In the genomic region with DNA sequence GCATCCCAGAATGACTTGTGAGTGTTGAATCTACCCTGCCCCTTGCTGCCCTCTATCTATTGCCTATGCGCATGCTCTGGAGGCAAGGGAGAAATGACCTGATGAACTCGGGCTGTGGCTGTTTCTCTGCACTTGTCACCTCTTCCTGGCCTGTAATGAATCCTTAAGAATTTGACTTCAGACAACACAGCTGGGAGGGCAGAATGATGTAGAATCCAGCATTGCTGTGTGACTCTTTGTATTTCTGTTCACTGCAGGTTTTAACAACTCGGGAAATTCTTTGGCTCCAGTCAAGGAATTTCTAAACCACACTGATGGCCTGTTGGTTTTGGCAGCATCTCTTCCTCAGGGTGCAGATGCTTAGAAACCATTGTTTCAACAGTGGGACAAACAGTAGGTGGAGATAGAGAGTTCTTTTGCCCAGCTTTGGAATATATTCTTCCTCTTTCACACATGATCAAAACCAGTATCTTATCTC, we compare ENCODE assay signal across 8 mouse cellular contexts. TPM values are rescaled to one million over a fixed set of nuclear protein-coding genes. Genes with fewer than 3 reads are reported as not detected.
DNase-seq lines count a peak whose midpoint lies in the region; ATAC-seq and TF ChIP-seq lines count a peak whose summit lies in the region.

No protein-coding gene starts in this region.

- peaks cover 10 to 14% of the 10 kb centered on the region in 2 experiments for H3K36me3 ChIP-seq in MEL (ENCODE audit: control insufficient read depth in 1 of 2, insufficient read depth in 2 of 2, low read length in 2 of 2)
- H3K36me3 ChIP-seq in kidney, postnatal 0 days (ENCODE audit: insufficient read depth, low read length) = peaks cover 37% of the 10 kb centered on the region

- peaks cover 0 to 6% of the 10 kb centered on the region in 2 experiments; a peak in 2 of 4 replicates for H3K4me1 ChIP-seq in MEL (ENCODE audit: control insufficient read depth in 1 of 2, insufficient read depth in 2 of 2, low read length in 2 of 2)
- no peaks in the 10 kb centered on the region for H3K4me1 ChIP-seq in kidney, postnatal 0 days (replicated peaks; ENCODE audit: insufficient read depth, low read length)

- no peaks in the 10 kb centered on the region for H3K79me2 ChIP-seq in MEL (ENCODE audit: control insufficient read depth, insufficient read depth, low read length, poor library complexity)

- TF ChIP-seq RAD21 in MEL (IDR thresholded peaks at IDR 0.05; ENCODE audit: low read depth, low read length) = peak; percentile 46

- WGBS in kidney, postnatal 0 days = 34% methylated on average over 3 of the region's 3 CpGs

- intact Hi-C loops in gastrocnemius, adult 2 months (cut with DNase I) = loop anchor here (5.0 kb wide), 1 partner anchor 78 kb away; no protein-coding TSS in a partner anchor
- intact Hi-C loops in gastrocnemius, postnatal 36 days (cut with DNase I) = no loop called here

- peak; percentile 37 for DNase-seq in gastrocnemius, adult 2 months
- no peak for DNase-seq in gastrocnemius, postnatal 36 days
- DNase-seq in MEL (ENCODE audit: low read depth, low spot score) = peak; percentile 62
- peak; percentile 52 to 60 for DNase-seq in heart, adult 18-20 months
- peak; percentile 83 for DNase-seq in kidney, postnatal 0 days (ENCODE audit: low spot score)
- no peak for DNase-seq in spleen, postnatal 36 days (ENCODE audit: low spot score in 2 of 2)
- no peak for DNase-seq in ovary, postnatal 36 days (ENCODE audit: low spot score)
- no peak for DNase-seq in adrenal gland, postnatal 4 days (ENCODE audit: low spot score in 2 of 2)

- TF ChIP-seq CTCF in gastrocnemius, adult 2 months (IDR thresholded peaks at IDR 0.05) = peak; percentile 55
- TF ChIP-seq CTCF in MEL (IDR thresholded peaks at IDR 0.05 in 2 of 3, conservative IDR thresholded peaks at IDR 0.05 in 1 of 3; ENCODE audit: control insufficient read depth in 1 of 3, insufficient read depth in 1 of 3, low read depth in 2 of 3, low read length in 3 of 3, poor library complexity in 1 of 3, severe bottlenecking in 1 of 3) = peak in 2 of 3 experiments; percentile 51 to 63; a peak in 4 of 6 replicates
- TF ChIP-seq CTCF in kidney, postnatal 0 days (IDR thresholded peaks at IDR 0.05; ENCODE audit: low read depth) = peak; percentile 69

- no peaks in the 10 kb centered on the region for H3K27me3 ChIP-seq in MEL (ENCODE audit: control insufficient read depth in 1 of 2, insufficient read depth in 2 of 2, low read length in 2 of 2)
- H3K27me3 ChIP-seq in kidney, postnatal 0 days (ENCODE audit: insufficient read depth, low read length) = no peaks in the 10 kb centered on the region

- no peak overlapping the region for H3K9ac ChIP-seq in MEL (ENCODE audit: control insufficient read depth, low read depth, low read length, poor library complexity, severe bottlenecking)
- H3K9ac ChIP-seq in kidney, postnatal 0 days (ENCODE audit: low read depth, low read length) = no peak overlapping the region

- peak overlapping the region; percentile 90 for H3K27ac ChIP-seq in gastrocnemius, adult 2 months
- H3K27ac ChIP-seq in MEL (ENCODE audit: control insufficient read depth, low read depth, low read length) = no peak overlapping the region
- no peak overlapping the region for H3K27ac ChIP-seq in kidney, postnatal 0 days

- ATAC-seq in kidney, postnatal 0 days (replicated peaks; ENCODE audit: low FRiP score, low read depth) = no peak

- no peaks in the 10 kb centered on the region for H3K9me3 ChIP-seq in MEL (replicated peaks; ENCODE audit: insufficient read depth, low read length)
- H3K9me3 ChIP-seq in kidney, postnatal 0 days (replicated peaks; ENCODE audit: low read length) = no peaks in the 10 kb centered on the region

- TF ChIP-seq POLR2A in MEL (IDR thresholded peaks at IDR 0.05; ENCODE audit: control insufficient read depth in 1 of 2, insufficient read depth in 1 of 2, low read depth in 1 of 2, low read length in 2 of 2, poor library complexity in 1 of 2) = no peak

- TF ChIP-seq EP300 in MEL (IDR thresholded peaks at IDR 0.05; ENCODE audit: low read depth in 1 of 2, low read length in 2 of 2) = no peak; a peak in 1 of 4 replicates

- no peak overlapping the region for H3K4me2 ChIP-seq in kidney, postnatal 0 days (ENCODE audit: low read length)

- no peak overlapping the region for H3K4me3 ChIP-seq in gastrocnemius, adult 2 months
- H3K4me3 ChIP-seq in MEL (ENCODE audit: control insufficient read depth in 1 of 2, insufficient read depth in 1 of 2, low read depth in 2 of 2, low read length in 2 of 2) = no peak overlapping the region
- H3K4me3 ChIP-seq in kidney, postnatal 0 days (replicated peaks; ENCODE audit: low read depth, low read length) = no peak overlapping the region

TF ChIP-seq in MEL, 35 proteins besides CTCF, POLR2A, EP300 and RAD21:
- peak; percentile 70 for TF ChIP-seq SMC3 (IDR thresholded peaks at IDR 0.05; ENCODE audit: low read depth, low read length)
- no peak for TF ChIP-seq MYB (IDR thresholded peaks at IDR 0.05; ENCODE audit: low read depth, low read length)
- no peak for TF ChIP-seq POLR2AphosphoS2 (IDR thresholded peaks at IDR 0.05; ENCODE audit: low read length)
- no peak for TF ChIP-seq ZKSCAN1 (IDR thresholded peaks at IDR 0.05; ENCODE audit: low read depth, low read length)
- no peak for TF ChIP-seq TCF12 (IDR thresholded peaks at IDR 0.05; ENCODE audit: low read depth, low read length)
- peak; percentile 58; the same call in 1 of the 2 replicates for TF ChIP-seq GATA1 (IDR thresholded peaks at IDR 0.05; ENCODE audit: low read depth, low read length)
- TF ChIP-seq ZC3H11A (IDR thresholded peaks at IDR 0.05; ENCODE audit: low read depth, low read length) = peak; percentile 32; the same call in 1 of the 2 replicates
- no peak for TF ChIP-seq USF1 (IDR thresholded peaks at IDR 0.05; ENCODE audit: low read depth, low read length)
- no peak for TF ChIP-seq E2F4 (IDR thresholded peaks at IDR 0.05; ENCODE audit: borderline replicate concordance, low read depth, low read length)
- TF ChIP-seq MAFK (IDR thresholded peaks at IDR 0.05; ENCODE audit: borderline replicate concordance, low read depth, low read length) = no peak
- no peak for TF ChIP-seq KAT2A (conservative IDR thresholded peaks at IDR 0.05; ENCODE audit: low read depth, low read length)
- no peak for TF ChIP-seq ELF1 (IDR thresholded peaks at IDR 0.05; ENCODE audit: low read depth, low read length)
- no peak for TF ChIP-seq NRF1 (IDR thresholded peaks at IDR 0.05; ENCODE audit: insufficient read depth, low read depth, low read length, poor library complexity, severe bottlenecking)
- no peak for TF ChIP-seq ZNF384 (IDR thresholded peaks at IDR 0.05; ENCODE audit: low read depth, low read length)
- TF ChIP-seq BHLHE40 (IDR thresholded peaks at IDR 0.05; ENCODE audit: borderline replicate concordance, low read depth, low read length) = no peak
- no peak for TF ChIP-seq CHD1 (IDR thresholded peaks at IDR 0.05; ENCODE audit: low read depth, low read length)
- no peak for TF ChIP-seq TBP (IDR thresholded peaks at IDR 0.05; ENCODE audit: low read depth, low read length)
- no peak for TF ChIP-seq NELFE (IDR thresholded peaks at IDR 0.05; ENCODE audit: low read depth, low read length)
- TF ChIP-seq POLR2AphosphoS5 (IDR thresholded peaks at IDR 0.05; ENCODE audit: borderline replicate concordance, low read depth, low read length) = no peak

RNA-seq across cellular contexts. Expression of a gene that starts 36.3 kb away (rescaled TPM):
- total RNA-seq in gastrocnemius, adult 2 months (2021) = 10 to 100 TPM; 30.2 to 31.9 TPM
- 10 to 100 TPM; 20.8 to 23.9 TPM for total RNA-seq in gastrocnemius, postnatal 36 days (2021)
- total RNA-seq in MEL (2012; rRNA removed) = 13.5 and 14.2 TPM in 2 replicates
- 10 to 100 TPM in 1 of 2 experiments, not detected in 1; 35.1 TPM for polyA plus RNA-seq in MEL (2012; ENCODE audit: insufficient read depth in 1 of 2, insufficient read length in 2 of 2, low read depth in 1 of 2, low replicate concordance in 2 of 2, missing spikeins in 1 of 2)
- 10 to 100 TPM; 26.1 to 33.0 TPM for total RNA-seq in heart, adult 18-20 months (2021)
- polyA plus RNA-seq in kidney, postnatal 0 days (2015; fragmentation: Nextera tagmentation; extraction: Ambion mirVana) = 29.6 and 34.9 TPM in 2 replicates
- 10 to 100 TPM; 40.2 to 45.1 TPM for total RNA-seq in adrenal gland, postnatal 4 days (2021)

RNA-seq across cellular contexts. Expression of a gene that starts 36.4 kb away (rescaled TPM):
- total RNA-seq in gastrocnemius, adult 2 months (2021) = 10 to 100 TPM; 21.3 to 23.0 TPM
- 10 to 100 TPM; 14.5 to 18.3 TPM for total RNA-seq in gastrocnemius, postnatal 36 days (2021)
- 18.2 and 19.3 TPM in 2 replicates for total RNA-seq in MEL (2012; rRNA removed)
- polyA plus RNA-seq in MEL (2012; ENCODE audit: insufficient read depth in 1 of 2, insufficient read length in 2 of 2, low read depth in 1 of 2, low replicate concordance in 2 of 2, missing spikeins in 1 of 2) = 10 to 100 TPM in 1 of 2 experiments, not detected in 1; 26.5 TPM
- total RNA-seq in heart, adult 18-20 months (2021) = 10 to 100 TPM; 25.8 to 27.1 TPM
- polyA plus RNA-seq in kidney, postnatal 0 days (2015; fragmentation: Nextera tagmentation; extraction: Ambion mirVana) = 13.6 and 15.2 TPM in 2 replicates
- 10 to 100 TPM; 26.9 to 27.7 TPM for total RNA-seq in adrenal gland, postnatal 4 days (2021)

Comparison
In these comparisons a context has a peak if more than half of its experiments do, and no peak if none do; other contexts are left out.
1. DNase-seq: peak in gastrocnemius, adult 2 months (single experiment), MEL (single experiment), heart, adult 18-20 months (2 of 2) and kidney, postnatal 0 days (single experiment); none in gastrocnemius, postnatal 36 days (0 of 2), spleen, postnatal 36 days (0 of 2), ovary, postnatal 36 days (single experiment) and adrenal gland, postnatal 4 days (0 of 2).
2. Peak in every context shown above with its lines, with median percentiles within 50 percentile points of each other: CTCF ChIP-seq.